Mouse (Mus musculus): ENCODE measurements around the gene Gm11549.

DNA sequence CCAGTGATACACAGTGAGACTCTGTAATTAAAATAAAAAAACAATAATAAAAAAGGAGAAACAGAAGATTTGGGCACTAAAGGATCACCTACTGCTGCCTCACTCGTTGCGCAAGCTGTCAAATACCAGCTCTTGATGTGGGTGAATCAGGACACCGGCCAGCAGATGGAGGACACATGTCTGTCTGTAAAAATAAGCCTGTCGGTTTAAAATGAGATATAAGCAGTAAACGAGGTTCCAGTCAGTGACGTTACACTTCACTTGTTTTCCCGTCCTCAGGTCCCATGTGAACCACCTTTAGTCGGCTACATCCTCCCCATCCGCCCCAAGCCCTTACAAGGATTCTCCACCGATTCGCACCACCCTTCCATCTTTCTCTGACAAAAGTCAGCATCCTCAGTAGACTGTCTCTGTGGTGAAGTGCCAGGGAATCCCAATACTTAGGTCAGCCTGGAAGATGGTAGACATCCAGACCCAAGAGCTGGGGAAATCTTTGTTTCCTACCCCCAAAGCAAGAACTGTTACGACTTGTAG is 30.3 kb upstream of the Gm11549 start:
- no peak for TF ChIP-seq POLR2A (IDR thresholded peaks at IDR 0.05; ENCODE audit: borderline replicate concordance, extremely low read depth, insufficient read depth, insufficient read length, poor library complexity, severe bottlenecking)
- TF ChIP-seq CTCF (IDR thresholded peaks at IDR 0.05; ENCODE audit: borderline replicate concordance, extremely low read depth, insufficient read depth, insufficient read length) = no peak
